Mouse (Mus musculus) liver, embryonic 16.5 days (tissue): ENCODE data around the gene Nr5a2. TPM values are rescaled to one million over a fixed set of nuclear protein-coding genes. Genes with fewer than 3 reads are reported as not detected.

Experiments
- ATAC-seq: fragments of 200-750 bp; cut with Nextera tagmentation; 2 replicates; pipeline ENCODE4 v1.8.0; 2017; ENCODE audit warnings: low read depth, mild to moderate bottlenecking, moderate number of reproducible peaks, moderate library complexity
- H3K27ac ChIP-seq: fragments of 300-500 bp; sonication (generic); 2 replicates; pipeline ENCODE4 v1.5.1; 2014; ENCODE audit warnings: mild to moderate bottlenecking, low read length
- H3K27me3 ChIP-seq: fragments of 300-500 bp; sonication (generic); 2 replicates; pipeline ENCODE4 v1.6.1; 2014; ENCODE audit warnings: low read depth, low read length, mixed read lengths; ENCODE audit not compliant: control insufficient read depth, insufficient read depth
- H3K36me3 ChIP-seq: fragments of 300-500 bp; sonication (generic); 2 replicates; pipeline ENCODE4 v1.6.1; 2014; ENCODE audit warnings: mild to moderate bottlenecking; ENCODE audit not compliant: control insufficient read depth, insufficient read depth
- H3K4me1 ChIP-seq: fragments of 300-500 bp; sonication (generic); 2 replicates; pipeline ENCODE4 v1.6.1; 2014; ENCODE audit warnings: low read depth, low read length, mixed read lengths; ENCODE audit not compliant: control insufficient read depth
- H3K4me2 ChIP-seq: fragments of 300-500 bp; sonication (generic); 2 replicates; pipeline ENCODE4 v1.6.1; 2014; ENCODE audit warnings: low read depth, low read length, mixed read lengths
- H3K4me3 ChIP-seq: fragments of 300-500 bp; sonication (generic); 2 replicates; pipeline ENCODE4 v1.5.1; 2014; ENCODE audit warnings: low read depth, mild to moderate bottlenecking, low read length
- H3K9ac ChIP-seq: fragments of 300-500 bp; sonication (generic); 2 replicates; pipeline ENCODE4 v1.6.1; 2014; ENCODE audit warnings: low read depth, low read length
- H3K9me3 ChIP-seq: fragments of 300-500 bp; sonication (generic); replicated peaks from 2 replicates; pipeline ENCODE4 v1.6.1; 2016; ENCODE audit warnings: low read length; ENCODE audit not compliant: control insufficient read depth
- WGBS: fragments of 180-500 bp; shearing (Covaris S2); extraction: QIAGEN DNeasy Blood & Tissue Kit; methylation state at CpG from one replicate; pipeline ENCODE4 v1.1.7; 2014; ENCODE audit not compliant: insufficient replicate concordance; 5-methylcytosine and 5-hydroxymethylcytosine counted together
- polyA plus RNA-seq: library from polyadenylated mRNA; unstranded; fragments of >200 nt; fragmentation: Nextera tagmentation; extraction: Ambion mirVana; gene quantifications from 2 replicates; pipeline ENCODE4 v1.2.1, GENCODE M21; 2015

Gene Nr5a2
- polyA plus RNA-seq, 1 experiment from 2014 or later: 2.9 TPM

GRCm38 (mm10) chr1:136886678-136887077, 73.6 kb downstream of the Nr5a2 start:
- H3K36me3 ChIP-seq: no peaks in the 10 kb centered on the region
- H3K4me2 ChIP-seq: no peak overlapping the region
- H3K9me3 ChIP-seq: no peaks in the 10 kb centered on the region
- H3K27me3 ChIP-seq: no peaks in the 10 kb centered on the region
- WGBS: 34% methylated on average over 6 of the region's 6 CpGs
- H3K4me3 ChIP-seq: no peak overlapping the region
- no peak overlapping the region for H3K9ac ChIP-seq
- peak; percentile 54; the same call in 1 of the 2 replicates for ATAC-seq
- no peak overlapping the region for H3K27ac ChIP-seq
- no peaks in the 10 kb centered on the region for H3K4me1 ChIP-seq

GRCm38 (mm10) chr1:136883458-136884174, 76.6 kb downstream of the Nr5a2 start:
- WGBS: 70% methylated on average over 13 of the region's 13 CpGs
- Histone ChIP-seq H3K9ac (no peak overlapping the region), H3K27me3 (no peaks in the 10 kb centered on the region), H3K4me1 (no peaks in the 10 kb centered on the region), H3K4me3 (no peak overlapping the region), H3K27ac (no peak overlapping the region), H3K36me3 (no peaks in the 10 kb centered on the region), H3K4me2 (no peak overlapping the region), H3K9me3 (no peaks in the 10 kb centered on the region)
- ATAC-seq: no peak

GRCm38 (mm10) chr1:136880260-136880659, 80.0 kb downstream of the Nr5a2 start:
- Histone ChIP-seq H3K4me2 (no peak overlapping the region), H3K27me3 (no peaks in the 10 kb centered on the region)
- ATAC-seq: no peak

GRCm38 (mm10) chr1:136875006-136875405, 85.2 kb downstream of the Nr5a2 start:
- H3K4me2 ChIP-seq: no peak overlapping the region
- H3K9me3 ChIP-seq: no peaks in the 10 kb centered on the region
- no peaks in the 10 kb centered on the region for H3K36me3 ChIP-seq
- no peak for ATAC-seq
- no peaks in the 10 kb centered on the region for H3K4me1 ChIP-seq
- H3K9ac ChIP-seq: no peak overlapping the region
- H3K4me3 ChIP-seq: no peak overlapping the region
- no peak overlapping the region for H3K27ac ChIP-seq
- WGBS: 57% methylated on average over 3 of the region's 3 CpGs
- H3K27me3 ChIP-seq: no peaks in the 10 kb centered on the region

More at GRCm38 (mm10) chr1:136880260-136880659, 80.0 kb downstream of the Nr5a2 start:
- Histone ChIP-seq H3K9ac (no peak overlapping the region), H3K4me1 (no peaks in the 10 kb centered on the region), H3K4me3 (no peak overlapping the region), H3K36me3 (no peaks in the 10 kb centered on the region), H3K9me3 (no peaks in the 10 kb centered on the region), H3K27ac (no peak overlapping the region)
- 63% methylated on average over 8 of the region's 8 CpGs for WGBS

GRCm38 (mm10) chr1:136868955-136869354, 91.3 kb downstream of the Nr5a2 start:
- Histone ChIP-seq H3K4me2 (no peak overlapping the region), H3K9me3 (no peaks in the 10 kb centered on the region), H3K36me3 (no peaks in the 10 kb centered on the region), H3K4me1 (no peaks in the 10 kb centered on the region), H3K4me3 (no peak overlapping the region), H3K27me3 (no peaks in the 10 kb centered on the region), H3K9ac (no peak overlapping the region), H3K27ac (no peak overlapping the region)
- WGBS: 49% methylated on average over 6 of the region's 6 CpGs
- no peak for ATAC-seq

- H3K4me2 ChIP-seq: no peak overlapping the region
- ATAC-seq: no peak
- no peak overlapping the region for H3K4me3 ChIP-seq
- H3K27ac ChIP-seq: no peak overlapping the region
- no peak overlapping the region for H3K9ac ChIP-seq
- H3K4me1 ChIP-seq: no peaks in the 10 kb centered on the region
- H3K36me3 ChIP-seq: no peaks in the 10 kb centered on the region
- WGBS: 66% methylated on average over 5 of the region's 5 CpGs
- H3K9me3 ChIP-seq: no peaks in the 10 kb centered on the region
- H3K27me3 ChIP-seq: no peaks in the 10 kb centered on the region
Observed at GRCm38 (mm10) chr1:136868285-136868684, 92.0 kb downstream of the Nr5a2 start.

- no peaks in the 10 kb centered on the region for H3K9me3 ChIP-seq
- no peak overlapping the region for H3K4me3 ChIP-seq
- H3K27ac ChIP-seq: no peak overlapping the region
- H3K9ac ChIP-seq: no peak overlapping the region
- no peaks in the 10 kb centered on the region for H3K4me1 ChIP-seq
- 56% methylated on average over 9 of the region's 9 CpGs for WGBS
- no peaks in the 10 kb centered on the region for H3K36me3 ChIP-seq
- no peak overlapping the region for H3K4me2 ChIP-seq
- ATAC-seq: no peak
- H3K27me3 ChIP-seq: no peaks in the 10 kb centered on the region
Observed at GRCm38 (mm10) chr1:136866481-136867092, 93.7 kb downstream of the Nr5a2 start.

- 73% methylated on average over 6 of the region's 6 CpGs for WGBS
- no peak overlapping the region for H3K27ac ChIP-seq
- H3K36me3 ChIP-seq: no peaks in the 10 kb centered on the region
- H3K4me3 ChIP-seq: no peak overlapping the region
- no peaks in the 10 kb centered on the region for H3K9me3 ChIP-seq
- no peaks in the 10 kb centered on the region for H3K27me3 ChIP-seq
- ATAC-seq: no peak
- H3K4me2 ChIP-seq: no peak overlapping the region
- no peak overlapping the region for H3K9ac ChIP-seq
- H3K4me1 ChIP-seq: no peaks in the 10 kb centered on the region; the same call in none of the 2 replicates
Observed at GRCm38 (mm10) chr1:136863209-136863608, 97.0 kb downstream of the Nr5a2 start.

- WGBS: 59% methylated on average over 4 of the region's 4 CpGs
- H3K27ac ChIP-seq: no peak overlapping the region
- no peak overlapping the region for H3K4me3 ChIP-seq
- no peaks in the 10 kb centered on the region for H3K27me3 ChIP-seq
- no peaks in the 10 kb centered on the region; the same call in none of the 2 replicates for H3K4me1 ChIP-seq
- peak; percentile 63 for ATAC-seq
- no peak overlapping the region for H3K4me2 ChIP-seq
- no peaks in the 10 kb centered on the region; the same call in 1 of the 2 replicates for H3K36me3 ChIP-seq
- no peaks in the 10 kb centered on the region for H3K9me3 ChIP-seq
- H3K9ac ChIP-seq: no peak overlapping the region
Observed at GRCm38 (mm10) chr1:136859454-136859853, 100.8 kb downstream of the Nr5a2 start.
